Mouse (Mus musculus): Measurements from ENCODE around the gene Tbrg4. TPM values are rescaled to one million over a fixed set of nuclear protein-coding genes. Genes with fewer than 3 reads are reported as not detected.

Gene Tbrg4
- total RNA-seq (2012; rRNA removed) (191 and 192 TPM in 2 replicates), polyA plus RNA-seq (2012; ENCODE audit: insufficient read depth in 1 of 2, insufficient read length in 2 of 2, low read depth in 1 of 2, low replicate concordance in 2 of 2, missing spikeins in 1 of 2) (100 to 1,000 TPM; 278 to 756 TPM)

GRCm38 (mm10) chr11:6625478-6626387 is at the start of gene Tbrg4:
Tbrg4 (minus strand) TSS chr11:6626067.
- peak; percentile 98 for DNase-seq (ENCODE audit: low read depth, low spot score)
- peak within 1 kb of the TSS; percentile 83 to 92 for H3K4me3 ChIP-seq (ENCODE audit: control insufficient read depth in 1 of 2, insufficient read depth in 1 of 2, low read depth in 2 of 2, low read length in 2 of 2)
- H3K9me3 ChIP-seq (replicated peaks; ENCODE audit: insufficient read depth, low read length), result no peaks in the 10 kb centered on the region
- peaks cover 51% of the 10 kb centered on the region for H3K79me2 ChIP-seq (ENCODE audit: control insufficient read depth, insufficient read depth, low read length, poor library complexity)
- peak within 1 kb of the TSS; percentile 99 for H3K27ac ChIP-seq (ENCODE audit: control insufficient read depth, low read depth, low read length)
- no peaks in the 10 kb centered on the region for H3K27me3 ChIP-seq (ENCODE audit: control insufficient read depth in 1 of 2, insufficient read depth in 2 of 2, low read length in 2 of 2)
- peak within 1 kb of the TSS; percentile 92 for H3K9ac ChIP-seq (ENCODE audit: control insufficient read depth, low read depth, low read length, poor library complexity, severe bottlenecking)
- peaks cover 25 to 34% of the 10 kb centered on the region in 2 experiments for H3K36me3 ChIP-seq (ENCODE audit: control insufficient read depth in 1 of 2, insufficient read depth in 2 of 2, low read length in 2 of 2)
- H3K4me1 ChIP-seq (ENCODE audit: control insufficient read depth in 1 of 2, insufficient read depth in 2 of 2, low read length in 2 of 2), result peaks cover 11 to 33% of the 10 kb centered on the region in 2 experiments
- TF ChIP-seq TBP (IDR thresholded peaks at IDR 0.05; ENCODE audit: low read depth, low read length), result peak; percentile 88
- peak; percentile 87 to 95 for TF ChIP-seq POLR2A (IDR thresholded peaks at IDR 0.05; ENCODE audit: control insufficient read depth in 1 of 2, insufficient read depth in 1 of 2, low read depth in 1 of 2, low read length in 2 of 2, poor library complexity in 1 of 2)
- TF ChIP-seq NELFE (IDR thresholded peaks at IDR 0.05; ENCODE audit: low read depth, low read length), result peak; percentile 94
- peak; percentile 73 for TF ChIP-seq ZNF384 (IDR thresholded peaks at IDR 0.05; ENCODE audit: low read depth, low read length)
- no peak for TF ChIP-seq GABPA (IDR thresholded peaks at IDR 0.05; ENCODE audit: low read depth, low read length)
- no peak for TF ChIP-seq TAL1 (IDR thresholded peaks at IDR 0.05; ENCODE audit: low read length)
- TF ChIP-seq ZMIZ1 (IDR thresholded peaks at IDR 0.05; ENCODE audit: low read depth, low read length), result peak; percentile 59; the same call in 1 of the 2 replicates
- no peak for TF ChIP-seq ZKSCAN1 (IDR thresholded peaks at IDR 0.05; ENCODE audit: low read depth, low read length)
- TF ChIP-seq POLR2AphosphoS2 (IDR thresholded peaks at IDR 0.05; ENCODE audit: low read length), result peak; percentile 92
- TF ChIP-seq TCF12 (IDR thresholded peaks at IDR 0.05; ENCODE audit: low read depth, low read length), result peak; percentile 67
- TF ChIP-seq KAT2A (conservative IDR thresholded peaks at IDR 0.05; ENCODE audit: low read depth, low read length), result peak; percentile 80
- no peak; the same call in 1 of the 2 replicates for TF ChIP-seq USF1 (IDR thresholded peaks at IDR 0.05; ENCODE audit: low read depth, low read length)
- TF ChIP-seq RAD21 (IDR thresholded peaks at IDR 0.05; ENCODE audit: low read depth, low read length), result no peak
- TF ChIP-seq UBTF (IDR thresholded peaks at IDR 0.05; ENCODE audit: borderline replicate concordance, insufficient read depth, low read depth, low read length), result 0 out of 2 replicates have a peak, but pooled peaks have one; percentile 24
- TF ChIP-seq HCFC1 (IDR thresholded peaks at IDR 0.05; ENCODE audit: low read depth, low read length), result peak; percentile 97
- peak; percentile 96 for TF ChIP-seq MAX (IDR thresholded peaks at IDR 0.05; ENCODE audit: low read length)
- TF ChIP-seq BHLHE40 (IDR thresholded peaks at IDR 0.05; ENCODE audit: borderline replicate concordance, low read depth, low read length), result no peak
- TF ChIP-seq CHD1 (IDR thresholded peaks at IDR 0.05; ENCODE audit: low read depth, low read length), result no peak
- no peak for TF ChIP-seq RCOR1 (IDR thresholded peaks at IDR 0.05; ENCODE audit: low read depth, low read length)
- TF ChIP-seq GATA1 (IDR thresholded peaks at IDR 0.05; ENCODE audit: low read depth, low read length), result no peak
- no peak for TF ChIP-seq CTCF (IDR thresholded peaks at IDR 0.05 in 2 of 3, conservative IDR thresholded peaks at IDR 0.05 in 1 of 3; ENCODE audit: control insufficient read depth in 1 of 3, insufficient read depth in 1 of 3, low read depth in 2 of 3, low read length in 3 of 3, poor library complexity in 1 of 3, severe bottlenecking in 1 of 3)
- no peak for TF ChIP-seq CHD2 (IDR thresholded peaks at IDR 0.05; ENCODE audit: low read length)
- TF ChIP-seq MYB (IDR thresholded peaks at IDR 0.05; ENCODE audit: low read depth, low read length), result peak; percentile 28; the same call in 1 of the 2 replicates
- TF ChIP-seq MEF2A (IDR thresholded peaks at IDR 0.05; ENCODE audit: extremely low read depth, insufficient replicate concordance, low read depth, low read length, poor library complexity, severe bottlenecking), result peak; percentile 16; the same call in 1 of the 2 replicates
- TF ChIP-seq SMC3 (IDR thresholded peaks at IDR 0.05; ENCODE audit: low read depth, low read length), result no peak
- TF ChIP-seq SIN3A (IDR thresholded peaks at IDR 0.05; ENCODE audit: low read length), result peak; percentile 98
- peak in 1 of 2 experiments; percentile 23; a peak in 2 of 4 replicates for TF ChIP-seq EP300 (IDR thresholded peaks at IDR 0.05; ENCODE audit: low read depth in 1 of 2, low read length in 2 of 2)
- peak; percentile 99 for TF ChIP-seq MYC (IDR thresholded peaks at IDR 0.05; ENCODE audit: low read depth, low read length)
- no peak for TF ChIP-seq USF2 (IDR thresholded peaks at IDR 0.05; ENCODE audit: borderline replicate concordance in 1 of 2, insufficient read depth in 1 of 2, low read depth in 1 of 2, low read length in 2 of 2)
- peak; percentile 97 for TF ChIP-seq MXI1 (IDR thresholded peaks at IDR 0.05; ENCODE audit: low read depth, low read length)
- TF ChIP-seq ETS1 (IDR thresholded peaks at IDR 0.05; ENCODE audit: low read depth, low read length), result no peak; the same call in 1 of the 2 replicates
- TF ChIP-seq MAFK (IDR thresholded peaks at IDR 0.05; ENCODE audit: borderline replicate concordance, low read depth, low read length), result no peak
- peak; percentile 81 for TF ChIP-seq NRF1 (IDR thresholded peaks at IDR 0.05; ENCODE audit: insufficient read depth, low read depth, low read length, poor library complexity, severe bottlenecking)
- TF ChIP-seq ELF1 (IDR thresholded peaks at IDR 0.05; ENCODE audit: low read depth, low read length), result peak; percentile 97
